Comparison of ENCODE assay signal across 8 mouse cellular contexts in the genomic region with DNA sequence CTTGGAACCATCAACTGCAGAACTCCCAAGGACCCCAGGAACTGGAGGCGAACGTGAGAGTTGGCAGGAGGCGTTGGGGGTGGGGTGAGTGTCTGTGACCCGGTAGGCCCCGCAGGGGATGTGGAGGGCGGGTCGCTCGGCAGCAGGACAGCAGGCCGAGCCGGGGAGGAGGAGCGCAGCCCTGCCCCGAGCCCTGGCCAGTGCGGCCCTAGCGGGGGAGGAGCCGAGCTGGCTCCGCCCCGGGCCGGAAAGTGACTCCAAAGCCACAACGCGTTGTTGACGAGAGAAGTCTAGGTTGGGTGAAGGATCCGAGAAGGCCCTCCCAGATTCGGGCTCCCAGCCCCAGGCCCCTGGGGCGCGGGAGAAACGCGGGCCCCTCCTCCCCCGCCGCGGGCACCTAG. TPM values are rescaled to one million over a fixed set of nuclear protein-coding genes. Genes with fewer than 3 reads are reported as not detected.
DNase-seq lines count a peak whose midpoint lies in the region; ATAC-seq and TF ChIP-seq lines count a peak whose summit lies in the region.

Gene Khnyn, plus strand, starts transcription at position 235 of the 401 bp plus-strand sequence.

- peaks cover 37% of the 10 kb centered on the region for H3K36me3 ChIP-seq in E14TG2a.4 (ENCODE audit: insufficient read depth, low read length)
- H3K36me3 ChIP-seq in forebrain, embryonic 12.5 days (replicated peaks), result peaks cover 34% of the 10 kb centered on the region
- H3K36me3 ChIP-seq in heart, embryonic 16.5 days (ENCODE audit: control insufficient read depth, insufficient read depth), result peaks cover 28% of the 10 kb centered on the region
- peaks cover 17% of the 10 kb centered on the region for H3K36me3 ChIP-seq in liver, embryonic 14.5 days (replicated peaks; ENCODE audit: control insufficient read depth, insufficient read depth, low read depth)
- peaks cover 27% of the 10 kb centered on the region for H3K36me3 ChIP-seq in stomach, embryonic 15.5 days

- under 1% methylated on average over 30 of the region's 30 CpGs for WGBS in forebrain, embryonic 12.5 days
- WGBS in heart, embryonic 16.5 days, result under 1% methylated on average over 30 of the region's 30 CpGs
- WGBS in liver, embryonic 14.5 days (ENCODE audit: insufficient replicate concordance), result 0% methylated on average over 26 of the region's 30 CpGs
- 1% methylated on average over 28 of the region's 30 CpGs for WGBS in stomach, embryonic 15.5 days

- peak within 1 kb of the TSS; percentile 87 for H3K9ac ChIP-seq in forebrain, embryonic 12.5 days
- peak within 1 kb of the TSS; percentile 87 for H3K9ac ChIP-seq in heart, embryonic 16.5 days (ENCODE audit: low read length)
- peak within 1 kb of the TSS; percentile 96 for H3K9ac ChIP-seq in liver, embryonic 14.5 days (replicated peaks)
- H3K9ac ChIP-seq in stomach, embryonic 15.5 days, result peak within 1 kb of the TSS; percentile 83

- no peak for TF ChIP-seq CTCF in E14TG2a.4 (conservative IDR thresholded peaks at IDR 0.05; ENCODE audit: low read length)
- no peak for TF ChIP-seq CTCF in liver, embryonic 14.5 days (IDR thresholded peaks at IDR 0.05; ENCODE audit: low read depth)

- H3K27me3 ChIP-seq in E14TG2a.4 (ENCODE audit: insufficient read depth, low read length), result peaks cover 22% of the 10 kb centered on the region
- H3K27me3 ChIP-seq in forebrain, embryonic 12.5 days, result no peaks in the 10 kb centered on the region
- no peaks in the 10 kb centered on the region for H3K27me3 ChIP-seq in heart, embryonic 16.5 days (ENCODE audit: control insufficient read depth, insufficient read depth, low read length)
- no peaks in the 10 kb centered on the region for H3K27me3 ChIP-seq in liver, embryonic 14.5 days (ENCODE audit: control insufficient read depth, insufficient read depth, low read length)
- H3K27me3 ChIP-seq in stomach, embryonic 15.5 days (replicated peaks), result no peaks in the 10 kb centered on the region

- no peak for TF ChIP-seq EP300 in liver, embryonic 14.5 days (IDR thresholded peaks at IDR 0.05; ENCODE audit: low read depth)

- peak within 1 kb of the TSS; percentile 84 for H3K4me3 ChIP-seq in E14TG2a.4 (replicated peaks; ENCODE audit: low read length)
- peak within 1 kb of the TSS; percentile 84 for H3K4me3 ChIP-seq in forebrain, embryonic 12.5 days (replicated peaks)
- H3K4me3 ChIP-seq in heart, embryonic 16.5 days (ENCODE audit: low read length), result peak within 1 kb of the TSS; percentile 77
- H3K4me3 ChIP-seq in liver, embryonic 14.5 days (ENCODE audit: insufficient read depth in 1 of 2, low read depth in 2 of 2, low read length in 2 of 2), result peak within 1 kb of the TSS; percentile 64 to 93
- H3K4me3 ChIP-seq in stomach, embryonic 15.5 days (replicated peaks), result peak within 1 kb of the TSS; percentile 76

- DNase-seq in c-Kit-positive CD71-positive TER-119-positive erythroid progenitor cells, embryonic 14.5 days (ENCODE audit: low spot score), result peak; percentile 75
- DNase-seq in kidney, postnatal 36 days, result peak; percentile 96
- peak; percentile 76 to 77 (median 77) for DNase-seq in liver, embryonic 14.5 days (ENCODE audit: low read depth in 3 of 3, low spot score in 3 of 3)
- peak; percentile 88 for DNase-seq in neural tube, embryonic 10.5 days (ENCODE audit: extremely low spot score, low spot score)

- ATAC-seq in forebrain, embryonic 12.5 days (ENCODE audit: low FRiP score), result peak; percentile 92
- ATAC-seq in heart, embryonic 16.5 days (replicated peaks; ENCODE audit: extremely low read depth, insufficient read depth, low FRiP score), result peak; percentile 96
- ATAC-seq in liver, embryonic 14.5 days (ENCODE audit: insufficient read depth), result peak; percentile 89
- peak; percentile 93 for ATAC-seq in stomach, embryonic 15.5 days (ENCODE audit: insufficient read depth, low FRiP score, low read depth)

- peak within 1 kb of the TSS; percentile 76 for H3K4me2 ChIP-seq in forebrain, embryonic 12.5 days
- H3K4me2 ChIP-seq in heart, embryonic 16.5 days (ENCODE audit: low read depth, low read length), result peak within 1 kb of the TSS; percentile 87
- peak within 1 kb of the TSS; percentile 81 for H3K4me2 ChIP-seq in liver, embryonic 14.5 days (ENCODE audit: low read depth)
- H3K4me2 ChIP-seq in stomach, embryonic 15.5 days, result peak within 1 kb of the TSS; percentile 85

- H3K4me1 ChIP-seq in E14TG2a.4 (replicated peaks; ENCODE audit: low read depth, low read length), result peaks cover 69% of the 10 kb centered on the region
- H3K4me1 ChIP-seq in forebrain, embryonic 12.5 days, result peaks cover 21% of the 10 kb centered on the region
- peaks cover 25% of the 10 kb centered on the region for H3K4me1 ChIP-seq in heart, embryonic 16.5 days (ENCODE audit: control insufficient read depth, insufficient read depth, low read length)
- peaks cover 13 to 19% of the 10 kb centered on the region in 2 experiments for H3K4me1 ChIP-seq in liver, embryonic 14.5 days (replicated peaks; ENCODE audit: control insufficient read depth in 2 of 2, insufficient read depth in 2 of 2, low read length in 1 of 2)
- peaks cover 32% of the 10 kb centered on the region for H3K4me1 ChIP-seq in stomach, embryonic 15.5 days

- H3K9me3 ChIP-seq in E14TG2a.4 (ENCODE audit: low read length), result no peaks in the 10 kb centered on the region
- no peaks in the 10 kb centered on the region for H3K9me3 ChIP-seq in forebrain, embryonic 12.5 days
- no peaks in the 10 kb centered on the region for H3K9me3 ChIP-seq in heart, embryonic 16.5 days (replicated peaks; ENCODE audit: control insufficient read depth, low read length)
- H3K9me3 ChIP-seq in liver, embryonic 14.5 days (ENCODE audit: control insufficient read depth, low read length), result no peaks in the 10 kb centered on the region
- H3K9me3 ChIP-seq in stomach, embryonic 15.5 days, result no peaks in the 10 kb centered on the region

- H3K27ac ChIP-seq in forebrain, embryonic 12.5 days, result peak within 1 kb of the TSS; percentile 86
- H3K27ac ChIP-seq in heart, embryonic 16.5 days (ENCODE audit: low read length), result peak within 1 kb of the TSS; percentile 95
- peak within 1 kb of the TSS; percentile 68 for H3K27ac ChIP-seq in liver, embryonic 14.5 days
- peak within 1 kb of the TSS; percentile 97 for H3K27ac ChIP-seq in stomach, embryonic 15.5 days

RNA-seq across cellular contexts. Expression of gene Khnyn, which starts in this region (rescaled TPM):
- 18.9 and 21.2 TPM in 2 replicates for polyA plus RNA-seq in forebrain, embryonic 12.5 days (2016; fragmentation: Nextera tagmentation; extraction: Ambion mirVana)
- 9.8 and 11.2 TPM in 2 replicates for polyA plus RNA-seq in heart, embryonic 16.5 days (2015; fragmentation: Nextera tagmentation; extraction: Ambion mirVana)
- polyA plus RNA-seq in liver, embryonic 14.5 days (2012; rRNA removed), result 5.8 and 7.5 TPM in 2 replicates
- polyA plus RNA-seq in liver, embryonic 14.5 days (2014; fragmentation: Nextera tagmentation; extraction: Ambion mirVana), result 2.4 and 2.8 TPM in 2 replicates
- polyA plus RNA-seq in stomach, embryonic 15.5 days (2015; fragmentation: Nextera tagmentation; extraction: Ambion mirVana), result 16.5 and 18.1 TPM in 2 replicates

Comparison
In these comparisons a context has a peak if more than half of its experiments do, and no peak if none do; other contexts are left out.
1. Peak in every context shown above with its lines: DNase-seq, ATAC-seq, H3K4me3 ChIP-seq and H3K27ac ChIP-seq.